Mouse (Mus musculus): ENCODE measurements at regions not wholly inside any gene's neighbourhood (a gene's known extent, or its start where the extent isn't known, plus 50 kb on each side); places are given as distances from the start of the nearest gene placed in this dataset.

DNA sequence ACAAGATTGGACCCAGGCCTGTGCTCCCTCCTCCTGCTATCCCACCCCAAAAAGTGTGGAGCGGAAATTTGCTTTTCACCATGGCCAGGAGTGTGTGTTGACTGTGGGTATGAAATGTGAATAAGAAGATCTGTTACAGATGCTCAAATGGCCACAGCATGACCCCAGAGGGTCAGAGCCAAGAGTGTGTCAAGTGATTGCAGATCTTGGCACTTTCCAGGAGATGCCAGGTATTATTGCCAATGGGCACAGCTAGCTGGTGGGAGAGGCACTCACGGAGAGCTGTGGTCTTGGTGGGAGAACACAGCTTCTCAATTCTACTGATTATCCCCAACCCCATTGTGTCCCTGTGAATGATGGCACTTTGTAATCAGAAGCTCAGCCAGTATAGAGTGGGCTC, 62.7 kb downstream of the Smim20 start:
- Histone ChIP-seq H3K4me3 (no peak overlapping the region), H3K27ac (no peak overlapping the region), H3K4me1 (peaks cover 11% of the 10 kb centered on the region), H3K9me3 (replicated peaks) (no peaks in the 10 kb centered on the region), H3K27me3 (ENCODE audit: low read depth, poor library complexity, severe bottlenecking) (peaks cover 5% of the 10 kb centered on the region; the same call in 1 of the 2 replicates), H3K36me3 (no peaks in the 10 kb centered on the region)
- DNase-seq (ENCODE audit: low spot score): no peak
- WGBS: 81% methylated on average over 2 of the region's 2 CpGs

- no peaks in the 10 kb centered on the region for H3K9me3 ChIP-seq (replicated peaks)
- H3K36me3 ChIP-seq: no peaks in the 10 kb centered on the region
- no peak overlapping the region for H3K4me3 ChIP-seq
- WGBS: 92% methylated on average over 6 of the region's 6 CpGs
- H3K27me3 ChIP-seq (ENCODE audit: low read depth, poor library complexity, severe bottlenecking): no peaks in the 10 kb centered on the region
- H3K4me1 ChIP-seq: no peaks in the 10 kb centered on the region
- no peak overlapping the region for H3K27ac ChIP-seq
- no peak for DNase-seq (ENCODE audit: low spot score)
Observed at GRCm38 (mm10) chr5:53336704-53337103, 69.8 kb downstream of the Smim20 start.

- 47% methylated on average over 3 of the region's 3 CpGs for WGBS
- Histone ChIP-seq H3K4me3 (no peak overlapping the region), H3K27me3 (ENCODE audit: low read depth, poor library complexity, severe bottlenecking) (no peaks in the 10 kb centered on the region), H3K27ac (no peak overlapping the region), H3K9me3 (replicated peaks) (no peaks in the 10 kb centered on the region), H3K4me1 (no peaks in the 10 kb centered on the region), H3K36me3 (no peaks in the 10 kb centered on the region)
- no peak for DNase-seq (ENCODE audit: low spot score)
Observed at GRCm38 (mm10) chr5:53337816-53338215, 70.9 kb downstream of the Smim20 start.

DNA sequence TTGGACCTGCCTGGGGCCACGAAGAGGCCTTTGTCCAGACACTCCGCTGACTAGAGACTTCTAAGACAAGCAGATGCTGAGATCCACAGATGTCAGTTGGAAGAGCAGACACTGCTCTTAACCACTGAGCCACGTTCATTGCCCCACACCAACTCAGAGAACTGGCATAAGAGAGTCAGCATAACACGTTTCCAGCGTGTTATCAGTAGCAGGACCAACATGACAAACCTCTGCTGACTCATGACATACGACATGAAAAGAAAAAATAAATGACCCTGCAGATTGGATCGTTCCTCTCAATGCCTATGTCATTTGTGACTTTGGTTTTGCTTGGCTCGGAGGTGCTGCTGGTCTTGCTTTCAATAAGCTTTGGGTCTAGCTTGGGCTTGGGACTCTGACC, 78.3 kb downstream of the Smim20 start:
- Histone ChIP-seq H3K36me3 (no peaks in the 10 kb centered on the region), H3K27me3 (ENCODE audit: low read depth, poor library complexity, severe bottlenecking) (no peaks in the 10 kb centered on the region), H3K9me3 (replicated peaks) (no peaks in the 10 kb centered on the region), H3K4me3 (no peak overlapping the region), H3K4me1 (peaks cover 5% of the 10 kb centered on the region; the same call in 1 of the 2 replicates), H3K27ac (no peak overlapping the region)
- DNase-seq (ENCODE audit: low spot score): no peak
- WGBS: 91% methylated on average over 8 of the region's 8 CpGs

- H3K27ac ChIP-seq: no peak overlapping the region
- no peak overlapping the region for H3K4me3 ChIP-seq
- DNase-seq (ENCODE audit: low spot score): no peak
- H3K4me1 ChIP-seq: peaks cover 5% of the 10 kb centered on the region; the same call in 1 of the 2 replicates
- no peaks in the 10 kb centered on the region for H3K9me3 ChIP-seq (replicated peaks)
- 68% methylated on average over 8 of the region's 8 CpGs for WGBS
- H3K36me3 ChIP-seq: no peaks in the 10 kb centered on the region
- no peaks in the 10 kb centered on the region for H3K27me3 ChIP-seq (ENCODE audit: low read depth, poor library complexity, severe bottlenecking)
Observed at GRCm38 (mm10) chr5:53346028-53346427, 79.1 kb downstream of the Smim20 start.

GRCm38 (mm10) chr5:53346756-53347155, 79.9 kb downstream of the Smim20 start:
- no peak overlapping the region for H3K4me3 ChIP-seq
- WGBS: 66% methylated on average over 8 of the region's 8 CpGs
- no peaks in the 10 kb centered on the region for H3K36me3 ChIP-seq
- H3K4me1 ChIP-seq: peaks cover 5% of the 10 kb centered on the region; the same call in 1 of the 2 replicates
- no peaks in the 10 kb centered on the region for H3K9me3 ChIP-seq (replicated peaks)
- no peak for DNase-seq (ENCODE audit: low spot score)
- no peaks in the 10 kb centered on the region for H3K27me3 ChIP-seq (ENCODE audit: low read depth, poor library complexity, severe bottlenecking)
- H3K27ac ChIP-seq: no peak overlapping the region

GRCm38 (mm10) chr5:53352852-53353251, 86.0 kb downstream of the Smim20 start:
- Histone ChIP-seq H3K4me3 (no peak overlapping the region), H3K4me1 (no peaks in the 10 kb centered on the region), H3K9me3 (replicated peaks) (no peaks in the 10 kb centered on the region), H3K27ac (no peak overlapping the region), H3K36me3 (no peaks in the 10 kb centered on the region), H3K27me3 (ENCODE audit: low read depth, poor library complexity, severe bottlenecking) (no peaks in the 10 kb centered on the region)
- WGBS: 48% methylated on average over 4 of the region's 4 CpGs
- no peak for DNase-seq (ENCODE audit: low spot score)

DNA sequence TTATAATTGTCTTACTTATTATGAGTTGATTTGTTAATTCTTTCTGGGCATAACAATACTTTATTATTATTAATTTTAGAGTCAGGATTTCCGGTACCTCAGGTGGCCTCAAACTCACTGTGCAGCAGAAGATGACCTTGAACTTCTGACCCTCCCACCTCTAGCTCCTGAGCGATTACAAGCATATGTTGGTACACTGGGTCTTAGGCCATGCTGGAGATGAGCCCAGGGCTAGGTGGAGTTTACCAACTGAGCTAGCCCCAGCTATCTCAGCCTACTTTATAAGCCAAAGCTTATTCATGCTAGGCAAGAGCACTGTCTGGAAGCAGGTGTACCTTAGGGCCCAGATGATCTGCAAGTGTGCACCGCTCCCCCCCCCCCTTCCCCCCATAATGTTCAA, 87.4 kb downstream of the Smim20 start:
- Histone ChIP-seq H3K9me3 (replicated peaks) (no peaks in the 10 kb centered on the region), H3K27ac (no peak overlapping the region), H3K4me3 (no peak overlapping the region), H3K36me3 (no peaks in the 10 kb centered on the region), H3K27me3 (ENCODE audit: low read depth, poor library complexity, severe bottlenecking) (no peaks in the 10 kb centered on the region), H3K4me1 (no peaks in the 10 kb centered on the region)
- no peak for DNase-seq (ENCODE audit: low spot score)
- WGBS: 84% methylated on average over 3 of the region's 3 CpGs

GRCm38 (mm10) chr5:53355069-53355468, 88.2 kb downstream of the Smim20 start:
- 0% methylated on average over 6 of the region's 6 CpGs for WGBS

GRCm38 (mm10) chr5:53357086-53357608, 90.3 kb downstream of the Smim20 start:
- no peaks in the 10 kb centered on the region for H3K27me3 ChIP-seq (ENCODE audit: low read depth, poor library complexity, severe bottlenecking)
- no peak overlapping the region for H3K27ac ChIP-seq
- no peaks in the 10 kb centered on the region for H3K9me3 ChIP-seq (replicated peaks)
- no peak overlapping the region for H3K4me3 ChIP-seq
- H3K4me1 ChIP-seq: no peaks in the 10 kb centered on the region
- DNase-seq (ENCODE audit: low spot score): no peak
- no peaks in the 10 kb centered on the region for H3K36me3 ChIP-seq
- WGBS: 72% methylated on average over 7 of the region's 7 CpGs

More at GRCm38 (mm10) chr5:53355069-53355468, 88.2 kb downstream of the Smim20 start:
- H3K4me3 ChIP-seq: no peak overlapping the region
- no peaks in the 10 kb centered on the region for H3K36me3 ChIP-seq
- H3K9me3 ChIP-seq (replicated peaks): no peaks in the 10 kb centered on the region
- H3K4me1 ChIP-seq: no peaks in the 10 kb centered on the region
- peak; percentile 91 for DNase-seq (ENCODE audit: low spot score)
- no peak overlapping the region for H3K27ac ChIP-seq
- H3K27me3 ChIP-seq (ENCODE audit: low read depth, poor library complexity, severe bottlenecking): no peaks in the 10 kb centered on the region

DNA sequence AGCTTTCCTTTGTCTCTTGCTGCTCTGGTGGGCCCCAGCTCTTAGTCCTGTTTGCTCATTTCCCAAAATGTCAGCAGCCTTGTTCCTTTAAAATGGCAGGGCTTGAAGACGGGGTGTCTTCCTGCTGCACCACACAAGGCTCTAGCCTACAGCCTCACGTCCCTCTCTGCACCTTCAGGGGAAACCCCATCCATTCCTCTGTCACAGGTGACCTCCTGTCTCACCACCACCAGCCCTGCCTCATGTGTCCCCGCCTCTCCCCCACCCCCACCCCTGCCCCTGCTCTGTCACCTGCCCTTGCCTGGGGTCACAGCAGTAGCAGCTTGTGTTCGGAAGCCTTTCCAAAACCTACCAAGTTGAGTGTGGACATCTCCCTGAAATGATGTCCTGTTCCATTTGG, 91.3 kb downstream of the Smim20 start:
- Histone ChIP-seq H3K27me3 (ENCODE audit: low read depth, poor library complexity, severe bottlenecking) (no peaks in the 10 kb centered on the region), H3K9me3 (replicated peaks) (no peaks in the 10 kb centered on the region), H3K27ac (no peak overlapping the region), H3K4me3 (no peak overlapping the region), H3K4me1 (no peaks in the 10 kb centered on the region), H3K36me3 (no peaks in the 10 kb centered on the region)
- WGBS: 52% methylated on average over 4 of the region's 4 CpGs
- DNase-seq (ENCODE audit: low spot score): no peak

GRCm38 (mm10) chr5:53359887-53360286, 93.0 kb downstream of the Smim20 start:
- no peak overlapping the region for H3K4me3 ChIP-seq
- H3K27me3 ChIP-seq (ENCODE audit: low read depth, poor library complexity, severe bottlenecking): no peaks in the 10 kb centered on the region
- peaks cover 5% of the 10 kb centered on the region; the same call in 1 of the 2 replicates for H3K4me1 ChIP-seq
- DNase-seq (ENCODE audit: low spot score): no peak
- no peak overlapping the region for H3K27ac ChIP-seq
- WGBS: 86% methylated on average over 12 of the region's 12 CpGs
- no peaks in the 10 kb centered on the region for H3K36me3 ChIP-seq
- H3K9me3 ChIP-seq (replicated peaks): no peaks in the 10 kb centered on the region

DNA sequence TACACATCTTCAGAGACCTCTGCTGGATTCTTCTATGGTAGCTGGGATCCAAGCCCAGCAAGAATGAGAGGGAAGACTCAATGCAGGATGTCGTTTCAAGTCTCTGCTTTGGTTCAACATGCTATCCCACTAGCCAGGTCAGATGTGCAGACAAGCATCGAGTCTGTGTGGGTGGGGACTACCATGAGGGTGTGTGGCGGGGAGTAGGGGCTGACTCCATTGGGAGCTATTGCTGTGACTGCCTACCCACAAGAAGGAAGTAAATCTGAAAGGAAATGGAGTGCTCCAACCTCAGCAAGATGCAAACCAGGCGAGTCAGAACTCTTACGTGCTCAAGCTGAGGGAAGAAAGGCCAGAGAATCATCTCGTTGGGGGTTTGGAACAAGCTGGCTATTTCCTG, 94.4 kb downstream of the Smim20 start:
- DNase-seq (ENCODE audit: low spot score): no peak
- Histone ChIP-seq H3K4me3 (no peak overlapping the region), H3K4me1 (peaks cover 6% of the 10 kb centered on the region), H3K27me3 (ENCODE audit: low read depth, poor library complexity, severe bottlenecking) (no peaks in the 10 kb centered on the region), H3K9me3 (replicated peaks) (no peaks in the 10 kb centered on the region), H3K27ac (no peak overlapping the region), H3K36me3 (no peaks in the 10 kb centered on the region)
- 82% methylated on average over 6 of the region's 6 CpGs for WGBS

DNA sequence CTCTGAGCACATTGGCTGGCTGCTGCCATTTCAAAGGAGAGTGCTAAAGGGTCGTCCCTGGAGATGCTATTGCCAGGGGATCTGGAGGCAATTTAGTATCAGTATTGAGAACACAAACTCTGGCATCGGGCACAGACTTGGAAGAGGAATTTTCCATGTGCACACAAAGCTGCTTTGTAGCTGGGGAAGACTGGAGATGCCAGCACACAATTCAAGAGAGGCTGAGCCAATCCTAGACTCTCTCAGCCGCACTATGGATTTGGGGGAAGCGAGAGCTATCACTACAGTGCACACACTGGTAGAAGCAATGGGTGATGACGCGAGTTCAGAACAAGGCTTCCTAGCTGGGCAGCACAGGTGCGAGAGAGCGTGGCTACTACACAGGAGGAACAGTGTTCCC, 97.0 kb downstream of the Smim20 start:
- H3K4me1 ChIP-seq: peaks cover 16% of the 10 kb centered on the region
- H3K36me3 ChIP-seq: no peaks in the 10 kb centered on the region
- no peaks in the 10 kb centered on the region for H3K9me3 ChIP-seq (replicated peaks)
- no peaks in the 10 kb centered on the region for H3K27me3 ChIP-seq (ENCODE audit: low read depth, poor library complexity, severe bottlenecking)
- 78% methylated on average over 8 of the region's 8 CpGs for WGBS
- H3K4me3 ChIP-seq: no peak overlapping the region
- DNase-seq (ENCODE audit: low spot score): no peak
- H3K27ac ChIP-seq: no peak overlapping the region

Data from limb, embryonic 10.5 days (tissue).